Mouse (Mus musculus): ENCODE results near the gene Ugt1a2.

DNA sequence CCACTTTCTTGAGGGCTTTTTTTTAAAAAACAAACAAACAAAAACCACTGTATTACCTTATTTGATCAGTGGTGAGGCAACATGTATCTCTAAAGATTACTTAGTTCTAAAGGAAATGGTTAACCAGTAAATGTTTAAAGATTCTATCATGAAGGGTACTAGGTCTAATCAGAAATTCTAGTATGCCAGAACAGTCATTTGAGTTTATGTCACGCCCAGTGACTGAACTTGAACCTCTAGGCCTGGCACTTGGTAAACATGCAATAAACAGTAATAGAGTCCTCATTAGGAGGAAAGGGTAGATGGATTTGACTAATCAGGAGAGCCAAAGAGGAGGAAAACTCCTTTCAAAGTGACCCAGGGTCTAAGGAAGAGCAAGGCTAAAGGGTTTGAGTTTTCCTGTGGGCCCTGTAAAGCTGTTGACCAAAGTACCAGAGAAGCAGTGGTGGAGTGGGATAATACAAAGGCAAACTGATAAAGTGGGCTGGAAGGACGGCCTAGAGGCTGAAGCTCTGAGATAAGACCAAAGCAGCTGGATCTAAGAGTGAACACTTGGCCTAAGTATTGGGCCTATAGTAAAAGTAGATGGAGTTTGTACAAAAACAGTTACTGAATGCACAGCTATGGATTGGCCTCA, 6.6 kb downstream of the Ugt1a2 start:
- TF ChIP-seq CTCF (IDR thresholded peaks at IDR 0.05; ENCODE audit: control insufficient read depth, insufficient read depth, insufficient read length) (no peak), USF1 (IDR thresholded peaks at IDR 0.05; ENCODE audit: low read depth) (no peak), MYOD1 (IDR thresholded peaks at IDR 0.05; ENCODE audit: control insufficient read depth, insufficient read length, low read depth) (no peak)
